Mouse (Mus musculus) small intestine, adult 2 months (tissue): ENCODE measurements at regions not wholly inside any gene's neighbourhood (a gene's known extent, or its start where the extent isn't known, plus 50 kb on each side); places are given as distances from the start of the nearest gene placed in this dataset.

ENCODE experiments used
- CTCF ChIP-seq: fragments of 200-500 bp; IDR thresholded peaks from 2 replicates; pipeline ENCODE4 v1.5.1; 2012; ENCODE audit warnings: low read depth, mild to moderate bottlenecking, control low read depth, inconsistent platforms, low read length, moderate library complexity, mixed read lengths; ENCODE audit not compliant: insufficient replicate concordance, insufficient read length; ENCODE audit errors: extremely low read depth
- POLR2A ChIP-seq: fragments of 200-500 bp; IDR thresholded peaks from 2 replicates; pipeline ENCODE4 v1.6.1; 2012; ENCODE audit warnings: low read depth, mild to moderate bottlenecking, control low read depth, inconsistent platforms, low read length, moderate library complexity

- no peak for TF ChIP-seq POLR2A
- no peak for TF ChIP-seq CTCF
Observed at GRCm38 (mm10) chr14:120102010-120102748, 59.9 kb upstream of the Oxgr1 start.
